Mouse (Mus musculus): ENCODE data around the gene Ifrd1. TPM values are rescaled to one million over a fixed set of nuclear protein-coding genes. Genes with fewer than 3 reads are reported as not detected.
"Not testable (repeated sequence)": the region's sequence is repeated elsewhere in the genome, so short reads cannot be mapped to it uniquely, and the experiment has no call there.

The Ifrd1 gene
- polyA plus RNA-seq, 1 experiment, result 23.4 TPM

DNA sequence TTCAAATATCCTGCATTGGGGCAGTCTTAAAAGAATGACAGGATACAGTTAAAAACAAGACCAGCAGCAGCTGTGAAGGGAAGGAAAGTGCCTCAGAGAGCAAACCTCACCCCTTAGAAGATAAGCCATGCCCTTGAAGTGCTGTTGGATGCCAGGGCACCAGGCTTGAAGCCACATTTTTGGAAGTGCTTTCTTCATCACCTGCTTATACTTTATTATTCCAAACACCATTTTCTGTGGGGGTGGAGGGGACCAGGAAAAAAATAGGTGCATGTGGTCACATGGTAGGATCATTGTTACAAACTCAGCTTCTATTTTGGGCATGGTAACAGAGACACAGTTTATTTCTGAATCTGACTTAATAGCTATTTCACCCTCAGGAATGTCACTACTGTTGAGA, 50.8 kb downstream of the Ifrd1 start:
- TF ChIP-seq POLR2A (IDR thresholded peaks at IDR 0.05; ENCODE audit: control insufficient read depth, extremely low read depth, insufficient read depth, low read length, poor library complexity) (no peak), CTCF (IDR thresholded peaks at IDR 0.05; ENCODE audit: borderline replicate concordance, control insufficient read depth, extremely low read depth, insufficient read depth, low read length, poor library complexity) (no peak)
- Histone ChIP-seq H3K27me3 (ENCODE audit: control insufficient read depth, insufficient read depth, low read length) (no peaks in the 10 kb centered on the region), H3K4me3 (ENCODE audit: control insufficient read depth, insufficient read depth, low read length) (no peak overlapping the region), H3K36me3 (ENCODE audit: control insufficient read depth, insufficient read depth, low read length) (peaks cover 5% of the 10 kb centered on the region), H3K4me1 (replicated peaks; ENCODE audit: control insufficient read depth, insufficient read depth, low read length) (peaks cover 7% of the 10 kb centered on the region), H3K27ac (ENCODE audit: control insufficient read depth, insufficient read depth, low read length) (peak overlapping the region; percentile 100)
- DNase-seq, result no peak

DNA sequence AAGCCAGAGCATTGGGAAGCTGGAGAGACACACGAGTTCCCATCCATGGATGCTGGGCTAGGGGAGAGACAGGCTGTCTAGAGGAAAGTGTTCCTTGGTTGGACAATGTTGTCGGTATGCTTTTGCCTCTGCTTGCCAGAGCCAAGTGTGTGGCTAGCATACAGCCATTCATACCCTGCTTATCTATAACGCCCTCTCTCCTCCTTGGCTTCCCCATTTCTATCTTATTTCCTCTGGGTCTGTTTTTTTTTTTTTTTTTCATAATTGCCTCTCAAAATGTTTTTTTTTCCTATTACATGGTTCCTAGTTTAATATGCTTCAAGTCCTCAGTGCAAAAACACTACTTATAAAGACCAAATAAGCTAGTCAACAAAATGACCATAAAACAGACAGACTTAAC, 62.8 kb downstream of the Ifrd1 start:
- DNase-seq, result no peak
- no peak overlapping the region for H3K4me3 ChIP-seq (ENCODE audit: control insufficient read depth, insufficient read depth, low read length)

DNA sequence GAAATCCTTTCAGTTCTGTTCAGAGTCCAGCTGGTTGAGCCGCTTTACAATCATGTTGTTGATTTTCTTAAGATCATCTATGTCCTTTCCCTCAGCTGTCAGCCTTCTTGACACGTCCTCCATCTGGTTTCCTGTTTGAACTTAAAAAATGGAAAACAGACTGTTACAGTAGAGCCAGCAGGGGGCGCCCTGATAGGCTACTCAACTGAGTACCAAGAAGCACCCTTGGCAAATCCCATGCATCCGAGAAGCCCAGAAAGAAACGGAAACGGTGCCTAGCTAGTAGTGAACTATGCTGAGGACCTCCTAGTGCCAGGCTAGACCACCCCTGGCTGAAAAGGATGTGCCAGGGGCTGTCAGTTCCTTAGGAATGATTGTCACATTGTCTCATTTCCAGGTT, 71.2 kb downstream of the Ifrd1 start:
- H3K27me3 ChIP-seq (ENCODE audit: control insufficient read depth, insufficient read depth, low read length), result no peaks in the 10 kb centered on the region
- peak; percentile 51 for DNase-seq
- 55% methylated on average over 6 of the region's 6 CpGs for WGBS
- no peak overlapping the region for H3K27ac ChIP-seq (ENCODE audit: control insufficient read depth, insufficient read depth, low read length)
- peak; percentile 71; the same call in 1 of the 2 replicates for TF ChIP-seq CTCF (IDR thresholded peaks at IDR 0.05; ENCODE audit: borderline replicate concordance, control insufficient read depth, extremely low read depth, insufficient read depth, low read length, poor library complexity)
- TF ChIP-seq POLR2A (IDR thresholded peaks at IDR 0.05; ENCODE audit: control insufficient read depth, extremely low read depth, insufficient read depth, low read length, poor library complexity), result no peak
- H3K36me3 ChIP-seq (ENCODE audit: control insufficient read depth, insufficient read depth, low read length), result no peaks in the 10 kb centered on the region
- H3K4me1 ChIP-seq (replicated peaks; ENCODE audit: control insufficient read depth, insufficient read depth, low read length), result peaks cover 18% of the 10 kb centered on the region
- no peak overlapping the region for H3K4me3 ChIP-seq (ENCODE audit: control insufficient read depth, insufficient read depth, low read length)

More for the DNA sequence above, 62.8 kb downstream of the Ifrd1 start:
- Histone ChIP-seq H3K4me1 (replicated peaks; ENCODE audit: control insufficient read depth, insufficient read depth, low read length) (no peaks in the 10 kb centered on the region), H3K36me3 (ENCODE audit: control insufficient read depth, insufficient read depth, low read length) (no peaks in the 10 kb centered on the region), H3K27ac (ENCODE audit: control insufficient read depth, insufficient read depth, low read length) (no peak overlapping the region), H3K27me3 (ENCODE audit: control insufficient read depth, insufficient read depth, low read length) (no peaks in the 10 kb centered on the region)
- TF ChIP-seq CTCF (IDR thresholded peaks at IDR 0.05; ENCODE audit: borderline replicate concordance, control insufficient read depth, extremely low read depth, insufficient read depth, low read length, poor library complexity) (no peak), POLR2A (IDR thresholded peaks at IDR 0.05; ENCODE audit: control insufficient read depth, extremely low read depth, insufficient read depth, low read length, poor library complexity) (no peak)
- 38% methylated on average over 3 of the region's 3 CpGs for WGBS

DNA sequence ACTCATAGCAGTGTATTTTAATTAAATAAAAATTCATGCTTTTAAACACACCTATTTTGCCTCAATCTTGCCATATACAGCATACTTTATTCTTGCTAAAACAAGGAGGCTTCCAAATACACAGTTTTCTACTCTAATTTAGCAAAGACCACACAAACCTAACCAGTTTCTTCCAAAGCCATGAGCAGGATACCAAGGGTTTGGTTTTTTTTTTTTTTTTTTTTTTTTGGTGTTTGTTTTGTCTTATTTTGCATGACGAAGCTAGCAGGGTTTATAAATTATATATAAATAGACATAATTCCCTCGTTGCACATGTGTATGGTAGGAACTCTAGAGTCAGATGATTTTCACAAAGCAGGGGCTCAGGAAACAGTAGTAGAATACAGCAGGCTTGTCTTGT, 72.1 kb downstream of the Ifrd1 start:
- Histone ChIP-seq H3K4me3 (ENCODE audit: control insufficient read depth, insufficient read depth, low read length) (no peak overlapping the region), H3K4me1 (replicated peaks; ENCODE audit: control insufficient read depth, insufficient read depth, low read length) (peaks cover 24% of the 10 kb centered on the region), H3K27ac (ENCODE audit: control insufficient read depth, insufficient read depth, low read length) (no peak overlapping the region), H3K27me3 (ENCODE audit: control insufficient read depth, insufficient read depth, low read length) (no peaks in the 10 kb centered on the region), H3K36me3 (ENCODE audit: control insufficient read depth, insufficient read depth, low read length) (no peaks in the 10 kb centered on the region)
- TF ChIP-seq CTCF (IDR thresholded peaks at IDR 0.05; ENCODE audit: borderline replicate concordance, control insufficient read depth, extremely low read depth, insufficient read depth, low read length, poor library complexity) (no peak), POLR2A (IDR thresholded peaks at IDR 0.05; ENCODE audit: control insufficient read depth, extremely low read depth, insufficient read depth, low read length, poor library complexity) (no peak)
- WGBS, result 87% methylated on average over 2 of the region's 2 CpGs
- DNase-seq, result no peak

DNA sequence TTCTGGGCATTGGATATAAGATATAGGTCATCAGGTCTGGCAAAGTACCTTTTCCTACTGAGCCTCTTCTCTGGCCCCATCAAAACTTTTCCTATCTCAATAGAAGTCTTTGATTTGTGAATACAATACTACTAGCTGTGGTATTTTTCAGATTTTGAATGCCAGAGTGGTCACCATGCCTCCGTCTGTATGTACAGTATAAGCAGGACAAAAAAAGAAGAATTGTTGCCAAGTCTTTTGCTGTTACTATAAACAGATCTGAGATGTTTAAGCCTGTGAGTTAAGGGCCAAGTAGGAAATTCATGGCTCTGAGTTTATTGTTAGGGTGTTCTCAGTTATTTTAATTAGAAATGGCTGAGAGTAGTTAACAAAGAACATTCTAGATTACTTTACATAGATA, 73.1 kb downstream of the Ifrd1 start:
- WGBS, result 91% methylated on average over 1 of the region's 1 CpGs
- H3K27me3 ChIP-seq (ENCODE audit: control insufficient read depth, insufficient read depth, low read length); H3K4me3 ChIP-seq (ENCODE audit: control insufficient read depth, insufficient read depth, low read length); H3K36me3 ChIP-seq (ENCODE audit: control insufficient read depth, insufficient read depth, low read length); DNase-seq; H3K27ac ChIP-seq (ENCODE audit: control insufficient read depth, insufficient read depth, low read length): not testable (repeated sequence)
- peaks cover 24% of the 10 kb centered on the region for H3K4me1 ChIP-seq (replicated peaks; ENCODE audit: control insufficient read depth, insufficient read depth, low read length)

DNA sequence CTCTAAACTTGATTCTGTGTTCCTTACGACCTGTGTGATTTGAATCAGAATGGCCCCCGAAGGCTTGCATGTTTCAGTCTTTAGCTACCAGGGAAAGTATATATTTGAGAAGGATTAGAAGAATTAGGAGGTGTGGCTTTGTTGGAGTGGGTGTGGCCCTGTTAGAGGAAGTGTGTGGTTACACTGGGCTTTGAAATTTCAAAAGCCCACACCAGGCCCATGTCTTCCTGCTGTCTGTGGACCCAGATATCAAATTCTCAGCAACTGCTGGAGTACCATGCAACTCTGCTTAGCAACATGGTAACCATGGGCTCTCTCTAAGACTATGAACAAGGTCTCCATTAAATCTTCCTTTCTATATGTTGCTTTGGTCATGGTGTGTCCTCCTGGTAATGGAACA, 76.7 kb downstream of the Ifrd1 start:
- TF ChIP-seq CTCF (IDR thresholded peaks at IDR 0.05; ENCODE audit: borderline replicate concordance, control insufficient read depth, extremely low read depth, insufficient read depth, low read length, poor library complexity) (no peak), POLR2A (IDR thresholded peaks at IDR 0.05; ENCODE audit: control insufficient read depth, extremely low read depth, insufficient read depth, low read length, poor library complexity) (no peak)
- 95% methylated on average over 2 of the region's 2 CpGs for WGBS
- Histone ChIP-seq H3K27ac (ENCODE audit: control insufficient read depth, insufficient read depth, low read length) (no peak overlapping the region), H3K27me3 (ENCODE audit: control insufficient read depth, insufficient read depth, low read length) (no peaks in the 10 kb centered on the region), H3K36me3 (ENCODE audit: control insufficient read depth, insufficient read depth, low read length) (no peaks in the 10 kb centered on the region), H3K4me3 (ENCODE audit: control insufficient read depth, insufficient read depth, low read length) (no peak overlapping the region), H3K4me1 (replicated peaks; ENCODE audit: control insufficient read depth, insufficient read depth, low read length) (peaks cover 11% of the 10 kb centered on the region)
- DNase-seq, result no peak

DNA sequence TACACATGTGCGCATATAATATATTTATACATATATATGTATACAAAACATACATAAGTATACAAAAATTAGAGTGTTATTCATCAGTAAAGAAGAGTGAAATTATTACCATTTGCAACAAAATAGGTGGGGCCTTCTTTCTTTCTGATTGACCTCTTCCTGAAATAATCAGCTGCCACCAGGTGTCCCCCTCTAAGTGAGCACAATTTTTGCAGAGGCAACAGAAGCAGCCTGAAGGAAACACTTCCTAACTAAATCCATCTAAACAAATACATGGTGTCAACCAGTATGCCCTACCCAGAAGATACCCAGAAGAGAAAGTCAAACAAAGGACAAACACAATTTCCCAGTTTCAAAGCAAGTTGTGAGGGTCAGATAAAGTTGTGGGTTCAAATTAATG, 78.6 kb downstream of the Ifrd1 start:
- DNase-seq, result peak; percentile 16
- H3K27me3 ChIP-seq (ENCODE audit: control insufficient read depth, insufficient read depth, low read length), result no peaks in the 10 kb centered on the region
- peaks cover 8% of the 10 kb centered on the region for H3K4me1 ChIP-seq (replicated peaks; ENCODE audit: control insufficient read depth, insufficient read depth, low read length)
- H3K27ac ChIP-seq (ENCODE audit: control insufficient read depth, insufficient read depth, low read length), result no peak overlapping the region
- H3K4me3 ChIP-seq (ENCODE audit: control insufficient read depth, insufficient read depth, low read length), result no peak overlapping the region
- no peaks in the 10 kb centered on the region for H3K36me3 ChIP-seq (ENCODE audit: control insufficient read depth, insufficient read depth, low read length)
- WGBS, result 98% methylated on average over 1 of the region's 1 CpGs
- TF ChIP-seq CTCF (IDR thresholded peaks at IDR 0.05; ENCODE audit: borderline replicate concordance, control insufficient read depth, extremely low read depth, insufficient read depth, low read length, poor library complexity) (no peak), POLR2A (IDR thresholded peaks at IDR 0.05; ENCODE audit: control insufficient read depth, extremely low read depth, insufficient read depth, low read length, poor library complexity) (no peak)
